Mouse (Mus musculus) neural tube, embryonic 15.5 days (tissue): ENCODE results near the gene Eif4g1. TPM values are rescaled to one million over a fixed set of nuclear protein-coding genes. Genes with fewer than 3 reads are reported as not detected.

ENCODE experiments used
- ATAC-seq: fragments of 200-750 bp; cut with Nextera tagmentation; 2 replicates; pipeline ENCODE4 v1.8.0; 2017; ENCODE audit warnings: mild to moderate bottlenecking, moderate TSS enrichment, moderate library complexity; ENCODE audit not compliant: low FRiP score
- H3K27ac ChIP-seq: fragments of 300-500 bp; sonication (generic); replicated peaks from 2 replicates; pipeline ENCODE4 v1.5.1; 2015; ENCODE audit warnings: mild to moderate bottlenecking, inconsistent platforms
- H3K27me3 ChIP-seq: fragments of 300-500 bp; sonication (generic); replicated peaks from 2 replicates; pipeline ENCODE4 v1.6.1; 2015; ENCODE audit warnings: inconsistent platforms
- H3K36me3 ChIP-seq: fragments of 300-500 bp; sonication (generic); 2 replicates; pipeline ENCODE4 v1.6.1; 2015; ENCODE audit warnings: inconsistent platforms
- H3K4me1 ChIP-seq: fragments of 300-500 bp; sonication (generic); 2 replicates; pipeline ENCODE4 v1.6.1; 2015; ENCODE audit warnings: inconsistent platforms
- H3K4me2 ChIP-seq: fragments of 300-500 bp; sonication (generic); 2 replicates; pipeline ENCODE4 v1.6.1; 2015; ENCODE audit warnings: inconsistent platforms, mild to moderate bottlenecking, moderate library complexity
- H3K4me3 ChIP-seq: fragments of 300-500 bp; sonication (generic); replicated peaks from 2 replicates; pipeline ENCODE4 v1.5.1; 2015; ENCODE audit warnings: mild to moderate bottlenecking, inconsistent platforms
- H3K9ac ChIP-seq: fragments of 300-500 bp; sonication (generic); replicated peaks from 2 replicates; pipeline ENCODE4 v1.6.1; 2015; ENCODE audit warnings: mild to moderate bottlenecking, inconsistent platforms
- H3K9me3 ChIP-seq: fragments of 300-500 bp; sonication (generic); replicated peaks from 2 replicates; pipeline ENCODE4 v1.6.1; 2016; ENCODE audit warnings: inconsistent platforms
- WGBS: fragments of 180-500 bp; shearing (Covaris S2); methylation state at CpG from one replicate; pipeline ENCODE4 v1.1.7; 2015; ENCODE audit warnings: mixed read lengths; 5-methylcytosine and 5-hydroxymethylcytosine counted together
- polyA plus RNA-seq: library from polyadenylated mRNA; unstranded; fragments of >200 nt; fragmentation: Nextera tagmentation; extraction: Ambion mirVana; gene quantifications from 2 replicates; pipeline ENCODE4 v1.2.1, GENCODE M21; 2015

Eif4g1 gene
- polyA plus RNA-seq, 1 experiment from 2014 or later: 130 TPM

DNA sequence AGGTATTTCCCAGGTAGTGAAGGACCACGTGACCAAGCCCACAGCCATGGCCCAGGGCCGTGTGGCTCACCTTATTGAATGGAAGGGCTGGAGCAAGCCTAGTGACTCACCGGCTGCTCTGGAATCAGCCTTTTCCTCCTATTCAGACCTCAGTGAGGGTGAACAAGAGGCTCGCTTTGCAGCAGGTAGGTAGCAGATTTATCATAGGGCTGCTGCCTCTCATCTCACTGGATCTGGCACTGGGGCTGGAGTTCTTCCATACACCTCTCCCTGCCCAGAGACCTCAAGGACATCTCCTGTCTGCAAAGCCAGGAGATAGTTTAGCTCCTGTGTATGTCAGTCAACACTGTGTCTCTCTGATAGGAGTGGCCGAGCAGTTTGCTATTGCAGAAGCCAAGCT is 31.2 kb downstream of the Eif4g1 start:
- Histone ChIP-seq H3K4me3 (no peak overlapping the region), H3K27ac (no peak overlapping the region), H3K4me1 (peaks cover 53% of the 10 kb centered on the region), H3K4me2 (no peak overlapping the region), H3K36me3 (peaks cover 31% of the 10 kb centered on the region), H3K9me3 (no peaks in the 10 kb centered on the region), H3K9ac (no peak overlapping the region), H3K27me3 (no peaks in the 10 kb centered on the region)
- ATAC-seq: no peak
- 86% methylated on average over 5 of the region's 5 CpGs for WGBS

- Histone ChIP-seq H3K9me3 (no peaks in the 10 kb centered on the region), H3K4me1 (peaks cover 45% of the 10 kb centered on the region), H3K36me3 (peaks cover 33% of the 10 kb centered on the region), H3K4me2 (no peak overlapping the region), H3K4me3 (no peak overlapping the region), H3K9ac (no peak overlapping the region), H3K27me3 (no peaks in the 10 kb centered on the region), H3K27ac (no peak overlapping the region)
- 37% methylated on average over 5 of the region's 5 CpGs for WGBS
- no peak for ATAC-seq
Measured at GRCm38 (mm10) chr16:20700036-20700435, 31.9 kb downstream of the Eif4g1 start.

DNA sequence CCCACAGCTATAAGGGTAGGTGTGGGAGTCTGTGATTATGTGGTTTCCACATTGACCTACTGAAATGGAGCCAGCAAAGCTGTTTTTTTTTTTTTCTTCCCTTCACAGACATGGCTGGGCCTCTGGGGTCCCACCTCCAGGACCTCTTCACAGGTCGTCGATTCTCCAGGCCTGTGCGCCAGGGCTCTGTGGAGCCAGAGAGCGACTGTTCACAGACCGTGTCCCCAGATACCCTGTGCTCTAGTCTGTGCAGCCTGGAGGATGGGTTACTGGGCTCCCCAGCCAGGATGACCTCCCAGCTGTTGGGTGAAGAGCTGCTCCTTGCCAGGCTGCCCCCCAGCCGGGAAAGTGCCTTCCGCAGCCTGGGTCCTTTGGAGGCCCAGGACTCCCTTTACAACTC is 33.2 kb downstream of the Eif4g1 start:
- Histone ChIP-seq H3K4me3 (no peak overlapping the region), H3K9me3 (no peaks in the 10 kb centered on the region), H3K27me3 (no peaks in the 10 kb centered on the region), H3K9ac (no peak overlapping the region), H3K4me2 (no peak overlapping the region), H3K4me1 (peaks cover 33% of the 10 kb centered on the region), H3K36me3 (peaks cover 42% of the 10 kb centered on the region), H3K27ac (no peak overlapping the region)
- 43% methylated on average over 7 of the region's 7 CpGs for WGBS
- ATAC-seq: no peak

DNA sequence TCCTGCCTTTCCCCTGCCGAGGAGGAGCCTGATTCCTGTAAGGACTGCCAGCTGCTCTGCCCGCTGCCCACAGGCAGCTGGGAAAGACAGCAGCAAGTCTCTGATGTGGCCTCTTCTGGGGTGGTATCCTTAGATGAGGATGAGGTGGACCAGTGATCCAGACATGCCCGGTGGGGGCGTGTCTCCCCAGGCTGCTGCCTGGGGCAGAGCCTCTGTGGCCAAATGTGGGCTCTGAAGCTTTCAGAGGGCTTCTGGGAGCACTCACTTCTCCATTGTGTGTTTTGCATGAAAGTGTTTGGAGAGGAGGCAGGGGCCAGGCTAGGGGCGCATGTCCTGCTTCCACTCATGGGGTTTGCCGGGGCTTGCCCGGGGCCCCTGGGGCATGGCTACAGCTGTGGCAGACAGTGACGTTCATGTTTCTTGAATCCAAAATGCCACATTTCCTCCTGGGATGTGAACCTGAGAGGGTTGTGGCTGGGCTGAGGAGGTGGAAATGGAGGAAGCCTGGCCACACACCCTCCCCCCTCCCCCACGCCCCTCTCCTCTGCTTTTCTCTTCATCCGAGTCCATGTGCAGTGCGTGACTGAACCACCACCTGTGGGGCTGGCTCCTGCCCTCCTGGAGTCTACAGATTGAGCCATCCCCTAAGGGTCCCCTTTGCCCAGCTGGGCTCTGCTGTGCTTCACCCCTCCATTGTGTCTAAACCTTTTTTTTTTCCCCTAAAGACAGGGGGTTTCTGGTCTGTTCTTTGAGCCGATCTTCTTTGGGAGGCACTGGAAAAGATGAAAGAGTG is 33.8 kb downstream of the Eif4g1 start:
- Histone ChIP-seq H3K9me3 (no peaks in the 10 kb centered on the region), H3K9ac (no peak overlapping the region), H3K27ac (peak overlapping the region; percentile 60), H3K36me3 (peaks cover 48% of the 10 kb centered on the region), H3K4me3 (no peak overlapping the region), H3K4me2 (no peak overlapping the region), H3K4me1 (peaks cover 28% of the 10 kb centered on the region), H3K27me3 (no peaks in the 10 kb centered on the region)
- ATAC-seq: 0 out of 2 replicates have a peak, but pooled peaks have one; percentile 16
- 11% methylated on average over 12 of the region's 12 CpGs for WGBS

- H3K9me3 ChIP-seq: no peaks in the 10 kb centered on the region
- peaks cover 23% of the 10 kb centered on the region for H3K4me1 ChIP-seq
- 7% methylated on average over 8 of the region's 8 CpGs for WGBS
- H3K9ac ChIP-seq: 0 out of 2 replicates have a peak overlapping the region, but pooled peaks have one; percentile 23
- no peak overlapping the region for H3K4me2 ChIP-seq
- H3K27me3 ChIP-seq: no peaks in the 10 kb centered on the region
- peak overlapping the region; percentile 60 for H3K27ac ChIP-seq
- peaks cover 53% of the 10 kb centered on the region for H3K36me3 ChIP-seq
- ATAC-seq: peak; percentile 52; the same call in 1 of the 2 replicates
- no peak overlapping the region for H3K4me3 ChIP-seq
Measured at GRCm38 (mm10) chr16:20702522-20702893, 34.4 kb downstream of the Eif4g1 start.

DNA sequence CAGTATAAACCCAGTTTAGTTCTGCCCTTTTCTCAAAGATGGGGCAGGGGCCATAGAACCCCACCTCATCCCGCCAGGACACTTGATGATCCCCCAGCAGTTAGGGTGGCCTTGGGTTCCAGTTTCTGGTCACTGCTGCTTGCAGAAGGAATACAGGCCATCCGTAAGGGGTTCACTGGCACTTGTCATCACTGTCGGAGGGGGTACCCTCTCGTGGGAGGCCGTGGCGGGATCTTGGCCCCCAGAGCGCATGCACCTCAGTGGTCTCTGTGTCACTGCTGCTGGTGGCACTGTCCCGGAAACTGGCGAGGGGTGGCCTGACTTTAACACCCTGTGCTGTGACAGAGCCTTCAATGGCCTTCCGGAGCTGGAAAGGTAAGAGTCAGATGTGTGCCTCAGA is 35.0 kb downstream of the Eif4g1 start:
- Histone ChIP-seq H3K4me3 (no peak overlapping the region), H3K4me2 (no peak overlapping the region), H3K27me3 (no peaks in the 10 kb centered on the region), H3K27ac (no peak overlapping the region), H3K9me3 (no peaks in the 10 kb centered on the region), H3K36me3 (peaks cover 59% of the 10 kb centered on the region), H3K4me1 (peaks cover 23% of the 10 kb centered on the region), H3K9ac (no peak overlapping the region)
- ATAC-seq: no peak
- WGBS: 96% methylated on average over 10 of the region's 10 CpGs

DNA sequence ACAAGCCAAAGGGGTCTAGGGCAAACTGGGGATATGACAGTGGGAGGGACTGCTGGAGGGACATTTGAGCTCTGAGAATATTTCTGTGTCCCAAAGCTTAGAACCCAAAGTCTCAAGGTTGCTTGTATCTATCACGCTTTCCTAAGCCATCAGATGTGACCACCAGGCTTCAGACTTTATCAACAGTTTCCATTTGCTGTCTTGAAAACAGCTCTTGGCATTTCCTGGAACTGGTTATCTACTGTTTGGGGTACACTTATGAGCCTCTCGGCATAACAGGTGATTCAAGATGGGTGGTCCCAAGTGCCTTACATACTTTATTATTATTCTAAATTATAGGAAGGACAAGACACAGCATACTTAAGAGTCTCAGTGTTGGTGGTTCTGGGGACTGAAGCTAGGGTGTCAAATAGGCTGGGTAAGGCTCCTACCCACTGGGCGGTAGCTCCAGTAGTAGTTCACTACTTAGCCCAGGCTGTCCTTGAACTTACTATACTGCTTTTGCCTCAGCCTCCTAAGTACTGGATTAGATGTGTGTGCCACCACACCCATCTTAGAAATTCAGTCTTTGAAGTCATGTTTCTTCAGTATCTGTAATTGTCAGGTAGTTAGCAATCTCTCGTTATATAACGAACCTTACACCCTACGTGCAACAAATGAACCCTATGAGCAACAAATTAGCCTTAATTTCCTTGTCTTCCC is 35.7 kb downstream of the Eif4g1 start:
- ATAC-seq: no peak
- Histone ChIP-seq H3K27me3 (no peaks in the 10 kb centered on the region), H3K9me3 (no peaks in the 10 kb centered on the region), H3K4me2 (no peak overlapping the region), H3K4me3 (no peak overlapping the region), H3K27ac (0 out of 2 replicates have a peak overlapping the region, but pooled peaks have one; percentile 6), H3K9ac (no peak overlapping the region), H3K36me3 (peaks cover 59% of the 10 kb centered on the region), H3K4me1 (peaks cover 23% of the 10 kb centered on the region)
- 95% methylated on average over 6 of the region's 6 CpGs for WGBS

- H3K4me2 ChIP-seq: no peak overlapping the region
- ATAC-seq: no peak
- WGBS: 77% methylated on average over 3 of the region's 3 CpGs
- no peak overlapping the region for H3K9ac ChIP-seq
- H3K27ac ChIP-seq: no peak overlapping the region
- H3K4me1 ChIP-seq: peaks cover 18% of the 10 kb centered on the region
- H3K36me3 ChIP-seq: peaks cover 51% of the 10 kb centered on the region
- no peaks in the 10 kb centered on the region for H3K27me3 ChIP-seq
- H3K9me3 ChIP-seq: no peaks in the 10 kb centered on the region
- no peak overlapping the region for H3K4me3 ChIP-seq
Measured at GRCm38 (mm10) chr16:20705786-20706185, 37.7 kb downstream of the Eif4g1 start.

- Histone ChIP-seq H3K27ac (no peak overlapping the region), H3K27me3 (no peaks in the 10 kb centered on the region), H3K4me1 (peaks cover 15% of the 10 kb centered on the region), H3K4me2 (no peak overlapping the region), H3K9me3 (no peaks in the 10 kb centered on the region), H3K36me3 (peaks cover 56% of the 10 kb centered on the region), H3K4me3 (no peak overlapping the region), H3K9ac (no peak overlapping the region)
- WGBS: 93% methylated on average over 2 of the region's 2 CpGs
- no peak for ATAC-seq
Measured at GRCm38 (mm10) chr16:20706407-20707055, 38.4 kb downstream of the Eif4g1 start.

GRCm38 (mm10) chr16:20708220-20708938 is 40.3 kb downstream of the Eif4g1 start:
- 0 out of 2 replicates have a peak, but pooled peaks have one; percentile 3 for ATAC-seq
- H3K36me3 ChIP-seq: peaks cover 62% of the 10 kb centered on the region
- no peaks in the 10 kb centered on the region for H3K9me3 ChIP-seq
- WGBS: 94% methylated on average over 21 of the region's 21 CpGs
- H3K27me3 ChIP-seq: no peaks in the 10 kb centered on the region
- no peak overlapping the region for H3K27ac ChIP-seq
- H3K4me3 ChIP-seq: no peak overlapping the region
- peaks cover 7% of the 10 kb centered on the region for H3K4me1 ChIP-seq
- H3K9ac ChIP-seq: no peak overlapping the region
- H3K4me2 ChIP-seq: no peak overlapping the region
